Mouse (Mus musculus) megakaryocyte, embryonic 14.5 days (primary cell): ENCODE measurements at regions not wholly inside any gene's neighbourhood (a gene's known extent, or its start where the extent isn't known, plus 50 kb on each side); places are given as distances from the start of the nearest gene placed in this dataset.

Experiments
- FLI1 ChIP-seq: IDR thresholded peaks from 2 replicates; pipeline ENCODE4 v1.6.1; 2012; ENCODE audit warnings: low read length, inconsistent platforms, mixed read lengths
- GATA1 ChIP-seq: IDR thresholded peaks from 3 replicates; pipeline ENCODE4 v1.6.1; 2012; ENCODE audit warnings: mixed read lengths, low read length, inconsistent platforms, borderline replicate concordance

- TF ChIP-seq GATA1 (no peak), FLI1 (no peak)
These were observed 84.1 kb upstream of the Nck2 start for GRCm38 (mm10) chr1:43360291-43360690.
